Mouse (Mus musculus): ENCODE results near the gene Gm4779.
"Not testable (repeated sequence)": the region's sequence is repeated elsewhere in the genome, so short reads cannot be mapped to it uniquely, and the experiment has no call there.

Gm4779 gene

DNA sequence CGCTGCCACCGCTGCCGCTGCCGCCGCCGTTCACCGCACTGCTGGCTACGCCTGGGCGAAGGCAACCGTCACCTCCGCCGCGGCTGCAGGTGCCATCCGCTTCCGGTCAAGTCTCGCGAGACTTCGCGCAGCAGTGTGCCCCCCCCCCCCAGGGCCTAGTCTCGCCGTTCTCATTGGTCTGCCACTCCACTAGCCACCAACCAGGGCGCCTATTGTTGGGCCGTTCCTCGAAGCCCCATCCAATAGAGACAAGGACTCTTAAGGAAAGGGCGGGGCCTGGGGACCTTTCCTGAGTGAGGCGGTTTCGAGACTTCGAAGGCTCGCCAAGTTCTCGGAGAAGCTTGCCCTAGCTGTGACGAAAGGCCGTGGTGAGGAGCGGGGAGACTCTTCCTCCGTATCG lies at the start of gene Gm4779, which contains the start of gene 8030474K03Rik:
Gm4779 (minus strand) TSS at position 82 of the 400 bp plus-strand sequence.
8030474K03Rik (plus strand) TSS at position 315 of the 400 bp plus-strand sequence.
- DNase-seq: no peak

DNA sequence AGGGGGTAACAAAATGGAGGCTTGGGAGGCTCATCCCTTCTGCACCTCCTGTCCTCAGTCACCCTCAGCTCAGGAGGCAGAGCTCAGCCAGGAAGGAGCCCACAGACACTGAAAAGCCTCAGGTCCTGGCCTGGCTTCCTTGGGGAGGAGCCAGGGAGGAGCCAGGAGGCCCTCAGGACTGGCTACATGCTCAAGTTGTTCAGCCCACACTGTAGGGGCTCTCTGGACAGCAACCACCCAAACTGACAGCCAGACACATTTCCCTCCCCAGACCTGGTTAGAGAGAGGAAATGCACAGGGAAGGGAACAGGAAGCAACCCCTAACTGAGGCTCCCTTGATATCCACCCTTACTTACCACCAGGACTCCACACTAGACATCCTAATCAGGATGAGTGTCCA lies 25.8 kb upstream of the Gm4779 start:
- not testable (repeated sequence) for DNase-seq

DNA sequence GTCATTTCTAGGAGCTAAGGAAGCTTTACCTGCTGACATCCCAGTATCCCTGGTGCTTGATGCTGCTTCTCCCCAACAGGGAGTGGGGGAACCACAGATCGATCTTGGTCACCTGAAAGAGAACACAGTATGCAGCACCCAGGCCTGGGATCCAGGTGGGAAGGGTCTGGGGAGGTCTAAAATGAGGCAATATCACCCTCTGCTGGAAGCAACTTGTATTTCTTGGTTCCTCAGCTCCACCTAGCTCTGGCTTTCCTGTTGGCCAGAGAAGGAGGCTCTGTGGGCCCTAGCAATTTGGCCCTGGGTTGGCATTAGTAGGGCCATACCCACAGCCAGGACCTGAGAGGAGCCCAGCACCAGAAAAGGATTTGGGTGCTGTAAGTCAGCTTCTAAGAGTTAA lies 24.9 kb upstream of the Gm4779 start:
- peak; percentile 19 for DNase-seq

DNA sequence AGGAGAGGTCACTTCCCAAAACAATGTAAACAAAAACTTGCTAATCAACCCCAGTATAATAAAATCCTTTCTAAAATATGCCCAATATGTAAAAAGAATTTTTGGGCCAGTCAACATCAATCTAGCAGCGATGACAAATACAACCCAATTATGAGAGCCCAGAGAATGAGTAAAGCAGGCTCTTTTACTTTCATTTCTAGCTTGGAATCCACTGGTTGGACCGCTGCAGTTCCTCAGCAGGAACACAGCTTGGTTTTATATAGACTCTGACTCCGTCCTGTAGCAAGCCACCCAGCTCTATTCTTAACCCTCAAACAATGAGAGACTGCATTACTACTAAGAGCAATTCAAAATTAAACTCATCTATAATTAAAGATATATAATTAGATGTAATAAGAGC lies 17.5 kb upstream of the Gm4779 start:
- DNase-seq: no peak

DNA sequence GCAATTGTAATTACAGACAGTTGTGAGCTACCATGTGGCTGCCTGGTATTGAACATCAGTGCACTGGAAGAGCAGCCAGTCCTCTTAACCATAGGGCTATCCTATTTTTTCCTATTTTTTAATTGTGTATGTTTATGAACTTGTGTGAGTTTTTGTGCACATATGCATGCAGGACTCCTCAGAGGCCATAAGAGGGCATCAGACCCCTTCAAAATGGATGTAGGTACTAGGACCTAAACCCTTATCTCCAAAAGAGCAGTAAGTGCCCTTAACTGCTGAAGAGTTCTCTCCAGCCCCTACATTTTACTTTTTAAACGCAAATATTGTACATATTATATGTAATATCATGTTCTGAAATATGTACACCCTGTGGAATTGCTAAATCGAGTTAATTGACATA lies 11.3 kb upstream of the Gm4779 start:
- peak; percentile 18 for DNase-seq

DNA sequence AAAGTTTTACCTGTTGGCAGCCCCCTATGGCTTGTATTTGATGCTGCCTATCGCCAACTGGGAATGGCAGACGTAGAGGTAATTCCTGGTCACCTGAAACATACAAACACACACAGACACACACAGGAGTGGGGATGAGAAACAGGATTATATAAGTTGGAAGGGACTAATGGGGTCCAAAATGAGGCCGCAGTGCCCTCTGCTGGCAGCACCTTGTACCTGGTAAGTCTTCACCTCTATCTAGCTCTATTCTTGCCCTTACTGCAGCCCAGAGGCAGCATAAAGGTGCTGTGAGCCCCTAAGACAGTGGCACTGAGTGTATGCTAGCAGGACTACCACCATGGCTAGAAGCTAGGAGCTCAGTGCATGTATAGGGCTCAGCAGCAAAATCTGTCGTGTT lies 2.7 kb downstream of the Gm4779 start:
- DNase-seq: peak; percentile 71

DNA sequence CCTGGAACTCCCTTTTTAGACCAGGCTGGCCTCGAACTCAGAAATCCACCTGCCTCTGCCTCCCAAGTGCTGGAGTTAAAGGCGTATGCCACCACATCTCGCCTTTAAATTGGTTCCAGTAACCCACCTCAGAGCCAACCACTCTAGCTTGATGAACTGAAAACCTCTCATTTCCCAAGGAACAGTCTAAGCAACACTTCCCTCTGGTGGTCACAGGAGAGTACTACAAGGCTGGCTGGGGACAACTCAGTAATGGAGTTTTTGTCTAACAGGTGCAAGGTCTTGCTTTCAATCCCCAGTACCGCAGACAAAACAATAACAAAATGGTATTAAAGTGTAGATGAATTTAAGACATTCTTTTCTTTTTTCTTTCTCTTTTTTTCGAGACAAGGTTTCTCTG lies 22.2 kb downstream of the Gm4779 start:
- peak; percentile 69 for DNase-seq

DNA sequence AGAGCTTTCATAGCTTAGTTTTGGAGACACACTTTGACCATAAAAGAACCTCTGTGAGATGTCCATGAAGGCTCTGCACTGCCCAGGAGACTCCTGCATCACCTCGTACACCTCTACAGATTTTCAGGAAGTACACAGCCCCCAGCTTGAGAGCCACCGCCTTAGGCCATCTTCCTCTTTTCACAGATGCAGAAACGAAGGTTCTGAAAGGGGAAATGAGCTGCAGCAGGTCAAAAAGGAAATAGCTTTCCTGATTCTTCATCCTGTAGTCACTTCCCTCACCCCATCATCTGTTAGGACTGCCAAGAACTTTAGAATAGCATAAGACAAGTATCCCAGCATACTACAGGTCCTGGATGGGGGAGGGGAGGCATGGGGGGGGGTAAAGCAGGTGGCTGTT lies 23.9 kb downstream of the Gm4779 start:
- DNase-seq: no peak

DNA sequence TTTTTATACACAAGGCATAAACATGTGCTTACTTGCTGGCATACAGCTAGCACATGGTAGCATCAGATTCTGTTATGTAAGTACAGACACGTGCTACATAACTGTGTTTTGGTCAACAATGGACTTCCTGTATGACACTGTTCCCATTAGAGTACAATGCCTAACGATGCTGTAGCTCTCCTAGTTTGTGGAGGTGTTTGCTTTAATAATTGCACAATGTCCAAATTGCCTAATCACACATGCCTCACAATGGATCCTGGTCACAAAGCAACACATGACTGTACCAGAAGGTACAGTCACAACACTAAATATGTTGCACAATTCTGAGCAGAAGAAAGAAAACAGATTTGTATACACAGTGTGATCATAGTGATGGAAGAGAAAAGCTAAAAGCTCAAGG lies 24.7 kb downstream of the Gm4779 start:
- no peak for DNase-seq

DNA sequence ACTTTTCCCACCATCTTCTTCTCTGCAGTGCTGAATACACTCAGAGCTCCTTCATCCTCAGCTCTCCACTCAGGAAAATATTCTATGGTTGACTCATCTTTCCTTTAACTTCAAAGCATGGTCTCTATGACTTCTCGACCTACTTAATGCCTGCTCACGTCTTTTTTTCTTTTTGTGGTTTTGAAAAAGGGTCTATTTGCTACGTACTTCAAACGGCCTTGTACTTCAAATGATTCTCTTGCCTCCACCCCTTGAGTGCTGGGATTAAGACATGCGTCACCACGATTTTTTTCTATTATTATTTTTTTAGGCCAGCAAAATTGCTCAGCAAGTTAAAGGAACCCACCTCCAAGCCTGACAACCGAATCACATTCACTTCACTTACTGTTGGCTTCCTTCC lies 26.9 kb downstream of the Gm4779 start:
- no peak for DNase-seq

DNA sequence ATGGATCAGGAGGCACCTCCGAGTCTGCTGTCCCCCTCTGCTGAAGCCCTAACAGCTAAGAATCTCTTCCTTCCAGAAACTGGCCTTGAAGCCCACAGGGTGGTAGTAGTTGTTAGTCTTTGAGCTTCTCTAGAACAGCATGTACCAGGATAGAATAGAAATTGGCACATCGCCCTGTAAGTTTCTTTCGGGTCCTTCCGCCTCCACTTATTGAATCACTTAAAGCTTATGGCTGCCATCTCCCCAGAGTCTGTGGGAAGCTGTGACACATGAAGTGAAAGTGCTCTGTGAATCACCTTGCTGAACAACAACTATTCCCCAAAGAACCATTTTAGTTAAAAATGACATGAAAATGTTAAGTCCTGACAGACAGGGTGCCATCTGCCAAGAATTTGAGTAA lies 29.1 kb downstream of the Gm4779 start:
- no peak for DNase-seq

DNA sequence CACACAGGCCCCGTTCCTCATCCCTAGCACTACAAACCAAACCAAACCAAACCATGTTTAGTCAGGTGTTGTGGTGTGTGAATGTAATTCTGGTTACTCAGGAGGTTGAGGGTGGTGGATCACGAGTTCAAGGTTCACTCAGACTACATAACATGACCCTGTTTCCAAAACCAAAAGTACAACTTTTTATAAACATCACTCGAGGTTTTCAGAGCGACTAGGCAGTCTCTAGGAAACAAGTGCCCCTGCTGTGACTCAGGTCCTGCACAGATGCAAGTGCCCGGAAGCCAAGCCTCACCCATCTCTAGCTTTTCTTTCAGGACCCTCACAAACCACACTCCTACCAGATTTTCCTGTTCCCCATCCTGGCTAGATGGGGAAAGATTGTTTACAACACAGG lies 29.6 kb downstream of the Gm4779 start:
- no peak for DNase-seq

DNA sequence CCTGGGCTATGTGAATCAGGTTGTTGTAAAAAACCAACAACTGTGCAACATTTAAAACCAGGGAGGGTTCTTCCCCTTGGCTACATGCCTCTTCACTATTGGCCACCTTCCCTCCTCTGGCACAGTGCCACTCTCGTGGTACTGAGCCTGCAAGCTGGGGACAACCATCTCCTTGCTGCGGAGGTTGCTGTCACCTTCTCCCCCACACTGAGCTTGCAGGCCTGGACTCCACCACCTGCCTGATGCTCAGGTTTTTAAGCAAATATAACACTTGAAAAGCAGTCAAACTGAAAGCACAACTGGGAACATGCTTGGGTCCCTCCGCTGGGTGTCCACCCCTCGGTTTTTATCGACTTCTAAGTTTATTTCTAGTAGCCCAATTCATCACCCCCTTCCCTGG lies 39.7 kb downstream of the Gm4779 start:
- DNase-seq: peak; percentile 14

DNA sequence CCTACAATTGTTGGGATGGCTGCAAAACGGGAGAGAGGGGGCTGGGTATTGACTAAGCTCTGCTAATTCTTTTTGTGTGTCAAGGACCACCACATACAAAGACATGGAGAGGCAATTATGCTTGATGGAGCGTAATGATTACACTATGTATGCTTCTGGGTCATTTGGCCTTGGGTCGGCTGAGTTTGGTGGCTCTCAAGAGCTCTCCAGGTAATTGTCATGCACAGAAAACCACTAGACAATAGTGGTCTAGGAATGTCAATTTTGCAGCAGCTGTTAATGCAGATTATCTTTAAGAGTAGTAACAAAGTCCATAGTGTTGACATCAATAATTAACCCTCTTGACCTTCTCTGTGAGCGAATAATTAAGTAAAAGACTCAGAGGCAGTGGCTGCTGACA lies 44.1 kb downstream of the Gm4779 start:
- DNase-seq: no peak

DNA sequence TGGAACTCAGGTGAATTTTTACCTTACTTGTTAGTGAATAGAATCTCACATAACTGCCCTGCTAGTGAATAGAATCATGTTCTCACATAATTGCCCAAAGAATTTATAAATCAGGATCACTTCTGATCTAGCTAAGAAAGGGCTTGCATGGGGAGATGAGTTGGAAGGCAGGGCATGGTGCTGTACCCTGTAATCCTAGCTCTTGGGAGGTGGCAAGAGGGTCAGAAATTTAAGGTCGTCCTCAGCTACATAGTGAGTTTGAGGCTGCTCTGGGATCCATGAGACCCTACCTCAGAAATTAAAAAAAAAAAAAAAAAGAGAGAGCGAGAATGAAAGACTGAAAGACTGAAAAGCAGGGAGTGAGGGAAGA lies 53.2 kb downstream of the Gm4779 start:
- DNase-seq: no peak

DNA sequence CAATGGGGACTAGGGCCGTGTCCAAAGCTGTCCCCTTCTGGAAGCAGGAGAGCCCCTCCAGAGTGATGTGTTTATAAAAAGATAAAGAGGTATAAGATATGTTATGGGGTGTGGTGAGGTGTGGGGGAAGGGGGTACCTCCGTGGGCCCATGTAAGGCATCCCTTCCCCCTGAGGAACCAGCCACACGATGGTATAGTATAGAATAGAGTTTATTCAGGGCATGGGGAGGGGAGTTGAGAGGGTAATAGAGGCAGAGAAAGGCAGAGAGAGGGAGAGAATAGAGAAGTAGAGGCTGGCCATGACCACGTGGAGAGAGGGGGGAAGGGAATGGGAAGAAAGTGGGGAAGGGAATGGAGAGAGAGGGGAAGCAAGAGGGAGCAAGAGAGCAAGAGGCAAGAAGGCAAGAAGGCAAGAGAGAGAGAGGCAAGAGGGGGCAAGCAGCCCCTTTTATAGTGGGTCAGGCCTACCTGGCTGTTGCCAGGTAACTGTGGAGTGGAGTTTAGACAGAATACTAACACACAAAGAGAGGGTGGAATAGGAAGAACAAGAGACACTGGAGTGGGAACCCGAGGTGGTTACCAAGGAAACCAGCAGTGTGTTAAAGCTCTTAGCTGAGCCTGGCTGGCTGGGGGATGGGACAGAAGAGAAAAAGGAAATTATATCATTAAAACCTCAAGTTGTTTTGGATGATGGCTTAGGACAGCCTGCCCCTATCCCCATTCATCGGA lies 53.7 kb downstream of the Gm4779 start:
- no peak for DNase-seq

Data from kidney, postnatal 10 days (tissue).